Mouse (Mus musculus) embryonic facial prominence, embryonic 14.5 days (tissue): ENCODE results near the gene Pold1. TPM values are rescaled to one million over a fixed set of nuclear protein-coding genes. Genes with fewer than 3 reads are reported as not detected.
A peak's percentile ranks its signal among the peaks of the same experiment; 100 is the strongest.

Source experiments
- ATAC-seq: fragments of 200-750 bp; cut with Nextera tagmentation; 2 replicates; pipeline ENCODE4 v1.8.0; 2017; ENCODE audit warnings: low read depth, moderate number of reproducible peaks, moderate TSS enrichment
- DNase-seq: peaks from one replicate; pipeline ENCODE4 v3.0.0-alpha.2; 2015; ENCODE audit warnings: low spot score
- H3K27ac ChIP-seq: fragments of 300-500 bp; sonication (generic); replicated peaks from 2 replicates; pipeline ENCODE4 v1.5.1; 2014; ENCODE audit warnings: low read depth, mild to moderate bottlenecking, low read length, moderate library complexity
- H3K27me3 ChIP-seq: fragments of 300-500 bp; sonication (generic); replicated peaks from 2 replicates; pipeline ENCODE4 v1.6.1; 2014; ENCODE audit warnings: low read length; ENCODE audit not compliant: control insufficient read depth, insufficient read depth
- H3K36me3 ChIP-seq: fragments of 300-500 bp; sonication (generic); 2 replicates; pipeline ENCODE4 v1.6.1; 2014; ENCODE audit warnings: low read length, mixed read lengths; ENCODE audit not compliant: control insufficient read depth, insufficient read depth
- H3K4me1 ChIP-seq: fragments of 300-500 bp; sonication (generic); 2 replicates; pipeline ENCODE4 v1.6.1; 2014; ENCODE audit warnings: antibody characterized with exemption, low read length; ENCODE audit not compliant: control insufficient read depth, insufficient read depth
- H3K4me2 ChIP-seq: fragments of 300-500 bp; sonication (generic); 2 replicates; pipeline ENCODE4 v1.6.1; 2014; ENCODE audit warnings: low read depth, mild to moderate bottlenecking, low read length, moderate library complexity, mixed read lengths
- H3K4me3 ChIP-seq: fragments of 300-500 bp; sonication (generic); 2 replicates; pipeline ENCODE4 v1.5.1; 2014; ENCODE audit warnings: low read depth, mild to moderate bottlenecking, low read length
- H3K9ac ChIP-seq: fragments of 300-500 bp; sonication (generic); 2 replicates; pipeline ENCODE4 v1.6.1; 2014; ENCODE audit warnings: low read depth, mild to moderate bottlenecking, low read length, moderate library complexity, mixed read lengths
- H3K9me3 ChIP-seq: fragments of 300-500 bp; sonication (generic); 2 replicates; pipeline ENCODE4 v1.6.1; 2016; ENCODE audit warnings: low read length; ENCODE audit not compliant: control insufficient read depth
- WGBS: fragments of 180-500 bp; shearing (Covaris S2); extraction: QIAGEN DNeasy Blood & Tissue Kit; methylation state at CpG from one replicate; pipeline ENCODE4 v1.1.7; 2014; 5-methylcytosine and 5-hydroxymethylcytosine counted together
- polyA plus RNA-seq: library from polyadenylated mRNA; unstranded; fragments of >200 nt; fragmentation: Nextera tagmentation; extraction: Ambion mirVana; gene quantifications from 2 replicates; pipeline ENCODE4 v1.2.1, GENCODE M21; 2014

Gene Pold1
- polyA plus RNA-seq, 1 experiment from 2014 or later, result 57.9 TPM

DNA sequence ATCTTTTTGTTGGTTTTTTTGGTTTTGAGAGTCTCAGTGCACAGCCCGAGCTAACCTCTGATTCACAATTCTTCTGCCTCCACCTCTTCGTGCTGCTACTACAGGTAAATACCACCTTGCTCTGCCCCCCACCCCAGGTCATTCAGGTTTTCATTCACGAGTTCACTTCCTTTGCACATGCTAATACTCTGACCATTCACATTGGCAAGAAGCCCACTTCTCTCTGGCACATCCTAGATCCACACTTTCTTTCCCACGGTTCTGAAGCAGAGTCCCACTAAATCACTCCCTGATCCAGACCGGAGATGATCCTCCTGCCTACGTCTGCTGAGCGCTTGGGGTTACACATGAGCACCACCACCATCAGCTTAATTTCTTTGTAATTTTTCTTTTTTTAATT is 53.6 kb downstream of the Pold1 start:
- Histone ChIP-seq H3K4me1 (peaks cover 7% of the 10 kb centered on the region), H3K27me3 (no peaks in the 10 kb centered on the region), H3K4me3 (peak overlapping the region; percentile 76), H3K27ac (no peak overlapping the region), H3K9me3 (no peaks in the 10 kb centered on the region), H3K36me3 (peaks cover 43% of the 10 kb centered on the region), H3K9ac (no peak overlapping the region), H3K4me2 (peak overlapping the region; percentile 85)
- no peak for ATAC-seq
- WGBS, result 84% methylated on average over 7 of the region's 7 CpGs
- no peak for DNase-seq

- Histone ChIP-seq H3K9ac (no peak overlapping the region), H3K4me2 (no peak overlapping the region), H3K27ac (no peak overlapping the region), H3K9me3 (no peaks in the 10 kb centered on the region), H3K4me1 (peaks cover 7% of the 10 kb centered on the region), H3K4me3 (no peak overlapping the region), H3K27me3 (no peaks in the 10 kb centered on the region), H3K36me3 (peaks cover 43% of the 10 kb centered on the region)
- WGBS, result 94% methylated on average over 12 of the region's 12 CpGs
- no peak for DNase-seq
- ATAC-seq, result no peak
Measured at GRCm38 (mm10) chr7:44494681-44495080, 54.0 kb downstream of the Pold1 start.

DNA sequence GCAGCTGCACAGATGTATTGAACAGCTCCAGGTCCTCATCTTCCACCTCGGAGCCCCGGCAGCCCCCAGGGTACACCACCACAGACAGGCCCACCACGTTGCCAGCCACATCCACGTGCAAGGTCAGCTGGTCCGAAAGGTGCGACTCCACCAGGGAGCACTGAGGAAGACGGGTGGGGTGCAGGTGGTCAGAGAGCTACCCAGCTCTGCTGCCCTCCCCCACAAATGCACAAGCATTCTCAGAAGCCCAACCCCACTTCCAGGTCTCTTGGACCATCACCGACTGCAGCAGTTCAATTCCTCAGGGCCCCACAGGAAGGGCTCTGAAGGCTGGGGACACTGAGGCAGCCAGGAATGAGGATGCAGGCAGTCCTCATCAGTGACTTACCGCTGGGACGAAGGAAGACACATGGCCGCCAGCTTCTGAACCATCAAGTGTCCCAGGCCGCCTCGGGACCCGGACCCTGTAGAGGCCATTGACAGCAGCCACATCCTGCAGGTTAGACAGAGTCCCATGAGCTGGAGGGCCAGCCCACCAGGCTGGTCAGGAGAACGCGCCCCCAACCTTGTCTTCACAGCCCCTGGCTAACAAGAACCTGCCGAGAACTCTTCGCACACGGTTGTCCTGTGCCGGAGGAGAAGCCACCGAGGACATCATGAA is 56.4 kb downstream of the Pold1 start:
- 92% methylated on average over 19 of the region's 21 CpGs for WGBS
- no peak overlapping the region for H3K4me2 ChIP-seq
- no peak overlapping the region for H3K4me3 ChIP-seq
- H3K9ac ChIP-seq, result no peak overlapping the region
- no peak overlapping the region for H3K27ac ChIP-seq
- no peaks in the 10 kb centered on the region for H3K9me3 ChIP-seq
- no peaks in the 10 kb centered on the region for H3K27me3 ChIP-seq
- DNase-seq (no peak), ATAC-seq (no peak)
- H3K36me3 ChIP-seq, result peaks cover 54% of the 10 kb centered on the region
- H3K4me1 ChIP-seq, result peaks cover 7% of the 10 kb centered on the region

DNA sequence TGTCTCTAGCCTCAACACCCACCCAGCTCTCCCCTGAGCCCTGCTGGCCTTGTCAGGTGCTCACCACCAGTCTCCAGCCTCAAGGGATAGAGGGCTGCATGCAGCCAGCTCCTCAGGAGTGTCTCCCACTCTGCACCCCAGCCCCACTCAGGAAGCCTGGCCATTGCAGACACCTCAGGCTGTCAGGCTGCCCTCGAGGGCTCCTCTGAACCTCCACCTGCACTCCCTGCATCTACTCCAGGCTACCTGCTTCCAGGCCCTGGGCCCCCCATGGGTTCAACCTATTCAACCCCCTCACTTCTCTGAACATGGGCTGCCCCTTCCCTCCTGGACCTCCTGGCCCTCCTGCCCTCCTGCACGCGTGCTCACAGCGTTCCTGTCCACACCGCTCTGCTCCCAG is 57.3 kb downstream of the Pold1 start:
- Histone ChIP-seq H3K36me3 (peaks cover 54% of the 10 kb centered on the region), H3K4me3 (no peak overlapping the region), H3K27me3 (no peaks in the 10 kb centered on the region), H3K9ac (no peak overlapping the region), H3K4me2 (no peak overlapping the region), H3K9me3 (no peaks in the 10 kb centered on the region), H3K27ac (no peak overlapping the region), H3K4me1 (peaks cover 7% of the 10 kb centered on the region)
- 93% methylated on average over 5 of the region's 5 CpGs for WGBS
- ATAC-seq, result no peak
- DNase-seq, result no peak

GRCm38 (mm10) chr7:44490281-44490680 is 58.4 kb downstream of the Pold1 start:
- Histone ChIP-seq H3K27ac (no peak overlapping the region), H3K4me2 (no peak overlapping the region), H3K36me3 (peaks cover 54% of the 10 kb centered on the region), H3K9me3 (no peaks in the 10 kb centered on the region), H3K4me3 (no peak overlapping the region), H3K4me1 (peaks cover 2% of the 10 kb centered on the region), H3K27me3 (no peaks in the 10 kb centered on the region), H3K9ac (no peak overlapping the region)
- DNase-seq, result no peak
- ATAC-seq, result no peak
- 91% methylated on average over 4 of the region's 4 CpGs for WGBS

- Histone ChIP-seq H3K9ac (no peak overlapping the region), H3K9me3 (no peaks in the 10 kb centered on the region), H3K36me3 (peaks cover 44% of the 10 kb centered on the region), H3K4me1 (no peaks in the 10 kb centered on the region), H3K4me3 (no peak overlapping the region), H3K27me3 (no peaks in the 10 kb centered on the region), H3K4me2 (no peak overlapping the region), H3K27ac (no peak overlapping the region)
- ATAC-seq (no peak), DNase-seq (no peak)
- WGBS, result 91% methylated on average over 8 of the region's 8 CpGs
Measured at GRCm38 (mm10) chr7:44488545-44488944, 60.1 kb downstream of the Pold1 start.

DNA sequence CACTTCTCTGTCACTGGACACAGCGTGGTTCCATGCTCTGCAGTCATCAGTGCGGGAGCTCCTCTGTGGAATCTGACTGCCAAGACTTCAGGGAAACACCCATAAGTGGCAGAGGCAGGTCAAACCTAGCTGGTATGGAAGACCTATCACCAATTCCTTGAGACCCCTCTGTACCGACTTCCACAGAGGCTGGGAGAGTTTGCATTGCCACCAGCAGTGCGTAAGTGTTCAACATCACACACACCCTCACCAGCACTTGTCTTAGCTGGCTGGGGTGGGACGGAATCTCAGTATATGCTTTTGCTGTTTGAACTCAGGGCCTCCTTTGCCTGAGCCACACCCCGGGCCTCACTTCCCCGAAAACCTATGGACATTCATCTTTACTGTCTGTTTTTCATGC is 60.7 kb downstream of the Pold1 start:
- Histone ChIP-seq H3K4me2 (no peak overlapping the region), H3K4me1 (no peaks in the 10 kb centered on the region), H3K4me3 (no peak overlapping the region), H3K27me3 (no peaks in the 10 kb centered on the region), H3K9ac (no peak overlapping the region), H3K36me3 (peaks cover 38% of the 10 kb centered on the region), H3K27ac (no peak overlapping the region), H3K9me3 (no peaks in the 10 kb centered on the region)
- DNase-seq (no peak), ATAC-seq (no peak)
- 93% methylated on average over 7 of the region's 7 CpGs for WGBS

- Histone ChIP-seq H3K9ac (no peak overlapping the region), H3K27me3 (0 out of 2 replicates have a peak, but pooled peaks cover 4% of the 10 kb centered on the region), H3K4me1 (no peaks in the 10 kb centered on the region), H3K4me3 (no peak overlapping the region), H3K9me3 (no peaks in the 10 kb centered on the region), H3K4me2 (no peak overlapping the region), H3K36me3 (peaks cover 29% of the 10 kb centered on the region), H3K27ac (no peak overlapping the region)
- ATAC-seq (0 out of 2 replicates have a peak, but pooled peaks have one; percentile 6), DNase-seq (no peak)
- WGBS, result 61% methylated on average over 13 of the region's 13 CpGs
Measured at GRCm38 (mm10) chr7:44486927-44487575, 61.6 kb downstream of the Pold1 start.
